Mouse (Mus musculus): Measurements from ENCODE around the gene Gm20388.

The Gm20388 gene

GRCm38 (mm10) chr8:120699079-120699478, 788.4 kb downstream of the Gm20388 start:
- no peak for DNase-seq (ENCODE audit: low read depth, low spot score)

GRCm38 (mm10) chr8:120699565-120699964, 788.9 kb downstream of the Gm20388 start:
- no peak for DNase-seq (ENCODE audit: low read depth, low spot score)

- no peak for DNase-seq (ENCODE audit: low read depth, low spot score)
Measured at GRCm38 (mm10) chr8:120700053-120700452, 789.4 kb downstream of the Gm20388 start.

- no peak for DNase-seq (ENCODE audit: low read depth, low spot score)
Measured at GRCm38 (mm10) chr8:120701758-120702465, 791.3 kb downstream of the Gm20388 start.

GRCm38 (mm10) chr8:120704203-120704602, 793.6 kb downstream of the Gm20388 start:
- no peak for DNase-seq (ENCODE audit: low read depth, low spot score)

- peak; percentile 35 for DNase-seq (ENCODE audit: low read depth, low spot score)
Measured at GRCm38 (mm10) chr8:120705163-120705562, 794.5 kb downstream of the Gm20388 start.

- no peak for DNase-seq (ENCODE audit: low read depth, low spot score)
Measured at GRCm38 (mm10) chr8:120706193-120706592, 795.6 kb downstream of the Gm20388 start.

GRCm38 (mm10) chr8:120709176-120709575, 798.5 kb downstream of the Gm20388 start:
- DNase-seq (ENCODE audit: low read depth, low spot score) = no peak

GRCm38 (mm10) chr8:120715200-120715599, 804.6 kb downstream of the Gm20388 start:
- DNase-seq (ENCODE audit: low read depth, low spot score) = no peak

GRCm38 (mm10) chr8:120715996-120716680, 805.5 kb downstream of the Gm20388 start:
- no peak for DNase-seq (ENCODE audit: low read depth, low spot score)

GRCm38 (mm10) chr8:120719586-120720236, 809.1 kb downstream of the Gm20388 start:
- no peak for DNase-seq (ENCODE audit: low read depth, low spot score)

GRCm38 (mm10) chr8:120723025-120723424, 812.4 kb downstream of the Gm20388 start:
- DNase-seq (ENCODE audit: low read depth, low spot score) = peak; percentile 72

GRCm38 (mm10) chr8:120724096-120724495, 813.5 kb downstream of the Gm20388 start:
- DNase-seq (ENCODE audit: low read depth, low spot score) = peak; percentile 88

- no peak for DNase-seq (ENCODE audit: low read depth, low spot score)
Measured at GRCm38 (mm10) chr8:120724816-120725575, 814.4 kb downstream of the Gm20388 start.

- DNase-seq (ENCODE audit: low read depth, low spot score) = no peak
Measured at GRCm38 (mm10) chr8:120725576-120725950, 814.9 kb downstream of the Gm20388 start.

GRCm38 (mm10) chr8:120726051-120726450, 815.4 kb downstream of the Gm20388 start:
- no peak for DNase-seq (ENCODE audit: low read depth, low spot score)

GRCm38 (mm10) chr8:120728488-120729160, 818.0 kb downstream of the Gm20388 start:
- DNase-seq (ENCODE audit: low read depth, low spot score) = no peak

- peak; percentile 40 for DNase-seq (ENCODE audit: low read depth, low spot score)
Measured at GRCm38 (mm10) chr8:120731582-120731981, 820.9 kb downstream of the Gm20388 start.

GRCm38 (mm10) chr8:120732068-120732467, 821.4 kb downstream of the Gm20388 start:
- peak; percentile 87 for DNase-seq (ENCODE audit: low read depth, low spot score)

- DNase-seq (ENCODE audit: low read depth, low spot score) = peak; percentile 86
Measured at GRCm38 (mm10) chr8:120735770-120736481, 825.3 kb downstream of the Gm20388 start, which contains the start of gene Irf8. Gene Irf8 (plus strand): TSS chr8:120736358.

- no peak for DNase-seq (ENCODE audit: low read depth, low spot score)
Measured at GRCm38 (mm10) chr8:120736486-120736885, 825.8 kb downstream of the Gm20388 start.

Measured in ES-CJ7 (cell line).